Mouse (Mus musculus) R1 (cell line): ENCODE measurements at regions not wholly inside any gene's neighbourhood (a gene's known extent, or its start where the extent isn't known, plus 50 kb on each side); places are given as distances from the start of the nearest gene placed in this dataset.

ENCODE experiments used
- DNase-seq: peaks from one replicate; pipeline ENCODE4 v3.0.0-alpha.2; 2018; ENCODE audit warnings: low read depth, low spot score

GRCm38 (mm10) chr12:107372254-107372653, 116.2 kb upstream of the 3110018I06Rik start:
- no peak for DNase-seq

- no peak for DNase-seq
These were observed 96.2 kb upstream of the 3110018I06Rik start for GRCm38 (mm10) chr12:107392050-107392795.

GRCm38 (mm10) chr12:107394467-107394866, 94.0 kb upstream of the 3110018I06Rik start:
- DNase-seq: no peak

- DNase-seq: no peak
These were observed 83.6 kb upstream of the 3110018I06Rik start for GRCm38 (mm10) chr12:107404821-107405220.

GRCm38 (mm10) chr12:107423923-107424322, 64.5 kb upstream of the 3110018I06Rik start:
- DNase-seq: no peak

GRCm38 (mm10) chr12:107438506-107438905, 49.9 kb upstream of the 3110018I06Rik start:
- no peak for DNase-seq
